Mouse (Mus musculus) liver, embryonic 14.5 days (tissue): ENCODE measurements around the gene Nadsyn1. TPM values are rescaled to one million over a fixed set of nuclear protein-coding genes. Genes with fewer than 3 reads are reported as not detected.
A peak's percentile ranks its signal among the peaks of the same experiment; 100 is the strongest.

Experiments used
- ATAC-seq: fragments of 200-750 bp; cut with Nextera tagmentation; 2 replicates; pipeline ENCODE4 v1.8.0; 2017; ENCODE audit warnings: moderate number of reproducible peaks, mild to moderate bottlenecking, moderate library complexity; ENCODE audit not compliant: insufficient read depth
- DNase-seq, 3 experiments: peaks; one replicate each; pipeline ENCODE4 v3.0.0-alpha.2; 2012 to 2013; ENCODE audit warnings: low read depth in 3 of 3, low spot score in 3 of 3
- H3K27ac ChIP-seq: fragments of 300-500 bp; sonication (generic); 2 replicates; pipeline ENCODE4 v1.5.1; 2014; ENCODE audit warnings: moderate library complexity, mild to moderate bottlenecking, control low read depth, inconsistent platforms
- H3K27me3 ChIP-seq: fragments of 300-500 bp; sonication (generic); 2 replicates; pipeline ENCODE4 v1.6.1; 2014; ENCODE audit warnings: mild to moderate bottlenecking, low read length, moderate library complexity; ENCODE audit not compliant: control insufficient read depth, insufficient read depth
- H3K36me3 ChIP-seq: fragments of 300-500 bp; sonication (generic); replicated peaks from 2 replicates; pipeline ENCODE4 v1.6.1; 2014; ENCODE audit warnings: low read depth; ENCODE audit not compliant: control insufficient read depth, insufficient read depth
- H3K4me1 ChIP-seq, 2 experiments: fragments of 200-500 bp in 1 of 2; fragments of 300-500 bp in 1 of 2; sonication (generic) in 1 of 2; replicated peaks; 2 replicates each; pipeline ENCODE4 v1.6.1; 2012 to 2014; ENCODE audit warnings: antibody characterized with exemption in 1 of 2, inconsistent platforms in 1 of 2, low read length in 1 of 2; ENCODE audit not compliant: control insufficient read depth in 2 of 2, insufficient read depth in 2 of 2
- H3K4me2 ChIP-seq: fragments of 300-500 bp; sonication (generic); 2 replicates; pipeline ENCODE4 v1.6.1; 2014; ENCODE audit warnings: low read depth, mild to moderate bottlenecking, control low read depth, moderate library complexity
- H3K4me3 ChIP-seq, 2 experiments: fragments of 200-500 bp in 1 of 2; fragments of 300-500 bp in 1 of 2; sonication (generic) in 1 of 2; 2 replicates each; pipeline ENCODE4 v1.5.1; 2012 to 2014; ENCODE audit warnings: low read depth in 2 of 2, low read length in 2 of 2, mild to moderate bottlenecking in 2 of 2, control low read depth in 1 of 2, inconsistent platforms in 1 of 2, moderate library complexity in 1 of 2; ENCODE audit not compliant: insufficient read depth in 1 of 2
- H3K9ac ChIP-seq: fragments of 300-500 bp; sonication (generic); replicated peaks from 2 replicates; pipeline ENCODE4 v1.6.1; 2014; ENCODE audit warnings: mild to moderate bottlenecking, control low read depth, moderate library complexity
- H3K9me3 ChIP-seq: fragments of 300-500 bp; sonication (generic); 2 replicates; pipeline ENCODE4 v1.6.1; 2016; ENCODE audit warnings: low read length, mixed read lengths; ENCODE audit not compliant: control insufficient read depth
- CTCF ChIP-seq: IDR thresholded peaks from 2 replicates; pipeline ENCODE4 v1.5.1; 2016; ENCODE audit warnings: antibody characterized with exemption, low read depth, control low read depth
- EP300 ChIP-seq: IDR thresholded peaks from 2 replicates; pipeline ENCODE4 v1.6.1; 2016; ENCODE audit warnings: antibody characterized with exemption, low read depth
- WGBS: fragments of 180-500 bp; shearing (Covaris S2); extraction: QIAGEN DNeasy Blood & Tissue Kit; methylation state at CpG from one replicate; pipeline ENCODE4 v1.1.7; 2014; ENCODE audit not compliant: insufficient replicate concordance; 5-methylcytosine and 5-hydroxymethylcytosine counted together
- polyA plus RNA-seq, 2 experiments: library from polyadenylated mRNA; depleted of rRNA in 1 of 2; stranded (reverse) in 1 of 2; unstranded in 1 of 2; fragments of >200 nt; fragmentation: Nextera tagmentation in 1 of 2; extraction: Ambion mirVana in 1 of 2; gene quantifications; 2 replicates each; pipeline versions ENCODE4 v1.2.1 to v1.2.3; 2012 to 2014

Nadsyn1 gene
- polyA plus RNA-seq, 2 experiments: 7.1 to 7.6 TPM

DNA sequence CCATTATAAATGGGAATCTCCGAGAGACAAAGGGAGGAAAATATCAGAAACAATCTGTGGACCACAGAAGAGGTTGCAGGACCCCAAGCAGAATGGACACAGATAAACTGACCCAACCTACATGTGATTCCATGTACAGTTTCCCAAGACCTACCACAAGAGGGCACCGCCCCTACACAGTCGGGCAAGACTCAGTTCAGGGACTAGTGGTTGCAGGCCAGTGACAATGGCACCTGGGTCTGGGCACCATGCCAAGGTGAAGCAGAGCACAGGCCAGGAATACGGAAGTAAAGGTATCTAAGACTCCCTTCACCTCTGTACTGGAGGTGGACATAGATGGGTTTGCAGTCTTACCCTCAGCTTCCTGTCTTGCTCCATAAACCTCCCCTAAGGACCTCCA, 29.5 kb downstream of the Nadsyn1 start:
- TF ChIP-seq EP300 (no peak), CTCF (peak; percentile 77)
- Histone ChIP-seq H3K9ac (no peak overlapping the region), H3K4me3 (no peak overlapping the region), H3K4me2 (no peak overlapping the region), H3K4me1 (no peaks in the 10 kb centered on the region), H3K9me3 (no peaks in the 10 kb centered on the region), H3K27me3 (no peaks in the 10 kb centered on the region), H3K27ac (no peak overlapping the region), H3K36me3 (peaks cover 2% of the 10 kb centered on the region)
- peak; percentile 30; the same call in 1 of the 2 replicates for ATAC-seq
- 37% methylated on average over 4 of the region's 4 CpGs for WGBS
- no peak for DNase-seq

- TF ChIP-seq EP300: no peak
- TF ChIP-seq CTCF: no peak
- H3K9me3 ChIP-seq: no peaks in the 10 kb centered on the region
- ATAC-seq (peak; percentile 50; the same call in 1 of the 2 replicates), DNase-seq (no peak)
- no peak overlapping the region for H3K27ac ChIP-seq
- H3K27me3 ChIP-seq: no peaks in the 10 kb centered on the region
- WGBS: 54% methylated on average over 6 of the region's 6 CpGs
- no peak overlapping the region for H3K9ac ChIP-seq
- no peaks in the 10 kb centered on the region; the same call in 1 of the 2 replicates for H3K36me3 ChIP-seq
- no peaks in the 10 kb centered on the region for H3K4me1 ChIP-seq
- H3K4me3 ChIP-seq: no peak overlapping the region
- no peak overlapping the region for H3K4me2 ChIP-seq
Observed at GRCm38 (mm10) chr7:143792336-143792985, 30.2 kb downstream of the Nadsyn1 start.

DNA sequence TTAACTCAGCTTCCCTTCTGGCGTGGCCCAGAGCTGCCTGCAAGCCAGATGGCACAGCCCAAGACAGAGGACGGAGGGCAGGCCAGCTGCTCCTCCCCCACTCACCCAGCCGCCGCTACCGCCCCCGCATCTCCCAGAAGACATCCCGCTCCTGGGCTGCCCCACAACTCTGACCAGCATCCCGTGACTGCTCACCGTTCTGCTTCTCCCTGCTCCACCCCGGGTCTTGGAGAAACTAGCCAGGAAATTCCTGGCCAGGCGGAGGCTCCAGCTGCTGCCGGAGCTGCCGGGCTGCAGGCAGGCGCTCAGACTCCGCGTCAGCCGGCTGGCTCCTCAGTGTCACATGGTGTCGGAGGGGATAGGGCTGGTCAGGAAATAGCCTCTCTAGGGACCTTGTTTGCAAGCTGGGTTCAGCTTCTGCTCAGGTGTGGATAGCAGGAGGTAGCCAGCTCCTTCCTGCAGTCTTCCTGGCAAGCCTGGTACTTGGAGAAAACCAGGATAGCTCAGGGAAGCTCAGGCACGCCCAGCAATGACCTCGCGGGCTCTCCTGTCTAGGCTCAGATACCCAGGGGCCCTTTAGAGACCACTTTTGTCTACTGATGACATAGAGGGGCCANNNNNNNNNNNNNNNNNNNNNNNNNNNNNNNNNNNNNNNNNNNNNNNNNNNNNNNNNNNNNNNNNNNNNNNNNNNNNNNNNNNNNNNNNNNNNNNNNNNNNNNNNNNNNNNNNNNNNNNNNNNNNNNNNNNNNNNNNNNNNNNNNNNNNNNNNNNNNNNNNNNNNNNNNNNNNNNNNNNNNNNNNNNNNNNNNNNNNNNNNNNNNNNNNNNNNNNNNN, 38.4 kb downstream of the Nadsyn1 start, which contains the start of gene Mrgpre:
Gene Mrgpre, minus strand, starts transcription at position 505 of the 834 bp plus-strand sequence.
- Histone ChIP-seq H3K4me2 (peak within 1 kb of the TSS; percentile 49), H3K27ac (no peak within 1 kb of the TSS), H3K27me3 (no peaks in the 10 kb centered on the region), H3K4me3 (peak within 1 kb of the TSS; percentile 2 to 7; a peak in 2 of 4 replicates), H3K9me3 (no peaks in the 10 kb centered on the region), H3K36me3 (no peaks in the 10 kb centered on the region), H3K4me1 (0 out of 4 replicates have a peak, but pooled peaks cover 0 to 6% of the 10 kb centered on the region in 2 experiments), H3K9ac (no peak within 1 kb of the TSS)
- WGBS: 11% methylated on average over 20 of the region's 21 CpGs
- DNase-seq (no peak), ATAC-seq (peak; percentile 29; the same call in 1 of the 2 replicates)
- no peak for TF ChIP-seq CTCF
- TF ChIP-seq EP300: no peak

- no peak overlapping the region for H3K9ac ChIP-seq
- peak; percentile 12; the same call in 1 of the 2 replicates for ATAC-seq
- H3K27ac ChIP-seq: no peak overlapping the region
- DNase-seq: no peak
- peak overlapping the region; percentile 49 for H3K4me2 ChIP-seq
- WGBS: 12% methylated on average over 6 of the region's 6 CpGs
- 0 out of 4 replicates have a peak overlapping the region, but pooled peaks have one; percentile 2 to 7 for H3K4me3 ChIP-seq
- H3K27me3 ChIP-seq: no peaks in the 10 kb centered on the region
- TF ChIP-seq CTCF (no peak), EP300 (no peak)
- H3K9me3 ChIP-seq: no peaks in the 10 kb centered on the region
- 0 out of 4 replicates have a peak, but pooled peaks cover 0 to 6% of the 10 kb centered on the region in 2 experiments for H3K4me1 ChIP-seq
- H3K36me3 ChIP-seq: no peaks in the 10 kb centered on the region
Observed at GRCm38 (mm10) chr7:143783378-143783995, 39.2 kb downstream of the Nadsyn1 start.
